Mouse (Mus musculus) MEL (cell line): ENCODE measurements at regions not wholly inside any gene's neighbourhood (a gene's known extent, or its start where the extent isn't known, plus 50 kb on each side); places are given as distances from the start of the nearest gene placed in this dataset.

Experiments used
- CTCF ChIP-seq, 3 experiments: IDR thresholded peaks in 2 of 3; conservative IDR thresholded peaks in 1 of 3; 2 replicates each; pipeline ENCODE4 v1.5.1; 2011 to 2012; ENCODE audit warnings: low read length in 3 of 3, low read depth in 2 of 3, mild to moderate bottlenecking in 2 of 3, improper control_type of control experiment in 1 of 3, inconsistent platforms in 1 of 3, mixed read lengths in 1 of 3, moderate library complexity in 1 of 3; ENCODE audit not compliant: control insufficient read depth in 1 of 3, insufficient read depth in 1 of 3, poor library complexity in 1 of 3, severe bottlenecking in 1 of 3
- GATA1 ChIP-seq: IDR thresholded peaks from 2 replicates; pipeline ENCODE4 v1.6.1; 2011; ENCODE audit warnings: low read depth, low read length, improper control_type of control experiment
- HCFC1 ChIP-seq: IDR thresholded peaks from 2 replicates; pipeline ENCODE4 v1.6.1; 2012; ENCODE audit warnings: low read depth, mild to moderate bottlenecking, inconsistent platforms, low read length, improper control_type of control experiment, moderate library complexity
- MAX ChIP-seq: IDR thresholded peaks from 2 replicates; pipeline ENCODE4 v1.6.1; 2011; ENCODE audit warnings: low read length, improper control_type of control experiment
- MAZ ChIP-seq: IDR thresholded peaks from 2 replicates; pipeline ENCODE4 v1.6.1; 2012; ENCODE audit warnings: low read depth, mild to moderate bottlenecking, inconsistent platforms, low read length, improper control_type of control experiment
- NELFE ChIP-seq: IDR thresholded peaks from 2 replicates; pipeline ENCODE4 v1.6.1; 2011; ENCODE audit warnings: low read depth, low read length, improper control_type of control experiment
- POLR2AphosphoS5 ChIP-seq: IDR thresholded peaks from 2 replicates; pipeline ENCODE4 v1.6.1; 2012; ENCODE audit warnings: low read depth, borderline replicate concordance, mild to moderate bottlenecking, inconsistent platforms, low read length, moderate library complexity, mixed read lengths
- USF1 ChIP-seq: IDR thresholded peaks from 2 replicates; pipeline ENCODE4 v1.6.1; 2014; ENCODE audit warnings: low read depth, mild to moderate bottlenecking, inconsistent platforms, low read length, improper control_type of control experiment, moderate library complexity

- TF ChIP-seq HCFC1 (no peak), GATA1 (no peak), CTCF (IDR thresholded peaks at IDR 0.05 in 2 of 3, conservative IDR thresholded peaks at IDR 0.05 in 1 of 3; ENCODE audit: control insufficient read depth in 1 of 3, insufficient read depth in 1 of 3, low read depth in 2 of 3, low read length in 3 of 3, poor library complexity in 1 of 3, severe bottlenecking in 1 of 3) (no peak), MAX (no peak), NELFE (no peak), USF1 (no peak), MAZ (no peak), POLR2AphosphoS5 (no peak)
Measured at GRCm38 (mm10) chr3:34525730-34526129, 124.5 kb upstream of the Sox2 start.
